Mouse (Mus musculus) frontal cortex, postnatal 10 days (tissue): Measurements from ENCODE around the gene Nkx2-5.

Source experiments
- DNase-seq, 2 experiments: peaks; one replicate each; pipeline ENCODE4 v3.0.0; 2022; ENCODE audit warnings: low spot score in 2 of 2, mixed read lengths in 1 of 2

Gene Nkx2-5

GRCm38 (mm10) chr17:26789460-26790268 lies 55.1 kb downstream of the Nkx2-5 start:
- DNase-seq, result no peak

- no peak for DNase-seq
These were observed 55.8 kb downstream of the Nkx2-5 start for GRCm38 (mm10) chr17:26788986-26789385.
